Mouse (Mus musculus) kidney, adult 2 months (tissue): ENCODE data around the gene Itih4.

Experiments
- CTCF ChIP-seq: fragments of 200-500 bp; conservative IDR thresholded peaks from 2 replicates; pipeline ENCODE4 v1.5.1; 2011; ENCODE audit warnings: low read depth, mild to moderate bottlenecking, control low read depth, low read length, moderate library complexity, mixed read lengths; ENCODE audit not compliant: insufficient read depth, insufficient read length
- POLR2A ChIP-seq: fragments of 200-500 bp; IDR thresholded peaks from one replicate; pipeline ENCODE4 v1.6.1; 2011; ENCODE audit warnings: low read depth, low read length, control low read depth

DNA sequence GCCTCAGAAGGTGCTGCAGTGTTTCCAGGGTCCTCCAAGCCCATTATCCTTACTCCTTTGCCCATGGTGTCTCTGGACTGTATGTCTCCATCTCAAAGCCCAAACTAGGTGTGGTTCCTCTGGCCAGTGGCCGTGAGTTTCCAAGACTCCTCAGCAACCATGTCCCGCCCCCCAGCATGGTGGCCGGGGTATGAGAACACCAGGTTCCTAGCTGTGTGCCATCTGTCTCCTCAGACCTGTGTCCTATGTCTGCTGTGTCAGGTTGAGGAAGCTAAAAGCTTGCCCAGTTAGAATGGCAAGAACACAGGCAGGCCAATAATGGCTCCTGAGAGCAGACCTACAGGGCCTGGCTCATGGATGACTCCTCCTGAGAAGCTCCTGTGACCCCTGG lies 4.6 kb upstream of the Itih4 start:
- TF ChIP-seq POLR2A (no peak), CTCF (no peak)
